Mouse (Mus musculus): ENCODE data around the gene Olfr519.

Gene Olfr519

DNA sequence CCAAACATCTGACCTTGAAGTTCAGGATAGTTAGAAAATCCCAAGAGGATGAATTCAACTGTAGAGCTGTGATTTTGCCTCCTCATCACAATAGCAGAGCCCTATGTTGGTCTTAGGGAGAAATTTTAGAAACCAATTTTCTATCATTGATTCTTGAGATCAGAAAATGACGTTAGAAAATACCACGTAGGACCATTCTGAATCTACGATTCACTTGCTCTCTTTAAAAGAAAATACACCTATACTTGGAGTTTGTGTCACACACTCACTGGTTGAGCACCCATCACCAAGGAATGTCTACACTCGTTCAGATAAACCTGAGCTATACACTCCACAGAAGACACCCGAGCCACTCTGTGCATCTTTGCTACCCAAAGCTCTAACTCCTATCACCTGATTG lies at the start of gene Olfr519:
Olfr519 (minus strand) TSS at position 101 of the 400 bp plus-strand sequence.
- DNase-seq (ENCODE audit: low spot score in 2 of 2): no peak

DNA sequence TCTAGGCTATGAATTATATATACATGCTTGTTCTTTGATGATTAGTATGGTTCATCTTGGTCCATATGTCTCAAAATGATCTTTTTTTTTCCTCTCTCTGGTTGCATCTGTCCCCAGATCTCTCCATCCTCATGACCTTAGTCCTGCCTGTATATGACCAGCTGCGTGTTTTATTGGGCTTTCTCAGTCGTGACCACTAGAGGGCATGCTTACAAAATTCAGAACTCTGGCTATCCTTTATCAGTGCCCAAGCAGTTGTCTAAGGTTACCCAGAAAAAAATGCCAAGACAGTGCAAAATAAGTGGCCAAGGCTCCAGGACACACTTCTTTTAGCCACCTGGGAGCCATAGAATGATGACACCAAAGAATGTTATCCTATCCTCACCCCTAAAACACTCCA lies 49.8 kb upstream of the Olfr519 start:
- peak in 1 of 2 experiments; percentile 49 for DNase-seq (ENCODE audit: low spot score in 2 of 2)

DNA sequence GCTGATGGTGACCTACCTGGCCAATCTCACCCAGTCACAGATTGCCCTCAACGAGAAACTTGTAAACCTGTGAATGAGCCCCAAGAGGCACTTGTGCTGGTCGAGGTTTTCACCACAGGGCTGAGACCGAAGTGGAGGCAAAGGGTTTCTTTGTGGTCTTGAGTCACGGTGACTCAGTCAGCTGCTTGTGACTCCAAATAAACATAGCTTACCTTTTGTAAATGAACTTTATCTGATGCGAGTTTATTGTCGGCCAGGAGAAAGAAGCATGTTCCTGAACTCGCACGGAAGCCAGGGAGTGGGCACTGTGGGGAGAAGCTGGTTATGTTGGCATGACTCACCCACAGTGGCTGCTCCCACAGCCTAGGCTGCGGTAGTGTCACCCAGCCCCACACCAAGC lies 47.2 kb upstream of the Olfr519 start:
- no peak for DNase-seq (ENCODE audit: low spot score in 2 of 2)

DNA sequence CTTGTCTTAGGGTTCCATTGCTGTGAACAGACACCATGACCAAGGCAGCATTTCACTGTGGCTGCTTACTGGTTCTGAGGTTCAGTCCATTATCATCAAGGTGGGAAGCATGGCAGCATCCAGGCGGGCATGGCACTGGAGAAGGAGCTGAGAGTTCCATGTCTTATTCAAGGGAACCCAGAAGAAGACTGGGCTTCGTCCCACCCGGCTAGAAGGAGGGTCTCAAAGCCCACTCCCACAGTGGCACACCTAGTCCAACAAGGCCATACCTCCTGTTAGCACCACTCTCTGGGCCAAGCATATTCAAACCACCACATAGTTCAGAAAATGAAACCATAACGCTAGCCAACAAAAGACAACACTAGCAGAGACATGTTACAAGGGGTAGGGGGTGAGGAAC lies 42.4 kb upstream of the Olfr519 start:
- DNase-seq (ENCODE audit: low spot score in 2 of 2): no peak

DNA sequence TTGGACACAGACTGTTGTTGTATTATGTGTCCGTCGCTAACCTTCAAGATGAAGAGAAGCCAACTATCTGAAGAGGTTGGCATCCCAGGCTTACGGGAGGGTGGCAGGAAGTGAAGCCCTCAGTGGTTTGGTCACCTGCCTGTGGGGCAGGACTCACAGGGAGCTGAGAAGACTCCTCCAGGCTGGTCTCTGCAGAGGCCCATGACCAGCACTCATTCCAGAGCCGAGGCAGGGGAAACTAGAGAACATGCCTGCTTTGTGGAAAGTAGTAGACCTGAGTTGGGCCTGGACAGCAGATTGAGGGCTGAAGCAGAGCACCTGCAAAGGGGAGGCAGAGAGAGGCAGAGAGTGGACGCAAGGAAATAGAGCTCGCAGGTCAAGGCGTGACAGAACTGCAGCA lies 41.2 kb upstream of the Olfr519 start:
- no peak for DNase-seq (ENCODE audit: low spot score in 2 of 2)

DNA sequence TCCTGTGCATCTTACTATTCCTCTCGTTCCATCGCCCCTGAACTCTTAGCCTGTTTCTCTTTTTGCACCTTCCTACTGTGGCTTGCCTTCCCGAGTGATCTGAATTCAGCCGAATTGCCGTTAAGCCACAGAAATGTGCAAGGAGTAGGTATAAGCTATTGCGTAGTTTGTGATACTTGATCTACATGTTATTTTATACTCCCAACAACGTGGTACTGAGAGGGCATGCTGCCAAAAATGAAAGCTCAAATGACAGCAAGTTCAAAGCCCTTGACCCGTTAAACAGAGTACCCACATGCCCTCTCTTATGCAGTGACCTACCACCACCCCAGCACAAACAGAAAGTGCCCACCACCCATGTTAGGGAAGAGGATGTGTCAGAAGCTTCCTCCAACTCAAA lies 40.6 kb upstream of the Olfr519 start:
- no peak for DNase-seq (ENCODE audit: low spot score in 2 of 2)

DNA sequence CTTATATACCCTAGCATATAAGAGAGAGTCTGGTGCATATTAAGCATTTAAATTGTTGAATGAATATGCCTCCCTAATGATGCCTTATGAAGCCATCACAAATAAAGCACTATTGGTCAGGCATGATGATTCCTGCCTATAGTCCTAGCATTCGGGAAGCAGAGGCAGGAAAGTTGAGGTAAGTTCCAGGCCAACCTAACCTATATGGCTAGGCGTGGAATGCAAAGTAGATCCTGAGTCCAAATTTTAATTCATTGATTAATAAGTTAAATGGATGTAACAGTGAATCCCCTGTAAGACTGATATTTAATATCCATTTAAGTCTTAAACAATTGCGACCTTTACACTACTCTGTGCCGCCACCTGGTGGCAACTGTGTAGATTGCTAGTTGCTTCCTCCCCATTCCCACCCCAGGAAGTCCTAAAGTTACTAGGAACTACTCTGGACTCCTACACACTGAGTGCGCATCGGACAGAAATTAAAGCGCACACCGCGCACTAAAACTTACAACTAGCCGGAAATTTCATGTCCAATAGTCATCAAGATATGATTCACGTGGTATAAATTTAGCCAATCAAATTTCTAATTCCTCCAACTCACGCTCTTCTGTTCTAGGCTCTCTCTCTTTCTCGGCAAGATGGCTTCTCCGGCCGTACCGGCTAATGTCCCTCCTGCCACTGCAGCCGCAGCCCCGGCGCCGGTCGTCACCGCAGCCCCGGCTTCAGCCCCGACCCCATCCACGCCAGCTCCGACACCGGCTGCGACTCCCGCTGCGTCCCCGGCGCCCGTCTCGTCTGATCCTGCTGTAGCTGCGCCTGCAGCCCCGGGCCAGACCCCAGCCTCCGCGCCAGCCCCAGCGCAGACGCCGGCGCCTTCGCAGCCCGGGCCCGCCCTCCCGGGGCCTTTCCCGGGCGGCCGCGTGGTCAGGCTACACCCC lies 39.8 kb upstream of the Olfr519 start, which contains the start of gene Eif3f:
Eif3f (plus strand) TSS at position 624 of the 938 bp plus-strand sequence.
- peak; percentile 82 to 92 for DNase-seq (ENCODE audit: low spot score in 2 of 2)

DNA sequence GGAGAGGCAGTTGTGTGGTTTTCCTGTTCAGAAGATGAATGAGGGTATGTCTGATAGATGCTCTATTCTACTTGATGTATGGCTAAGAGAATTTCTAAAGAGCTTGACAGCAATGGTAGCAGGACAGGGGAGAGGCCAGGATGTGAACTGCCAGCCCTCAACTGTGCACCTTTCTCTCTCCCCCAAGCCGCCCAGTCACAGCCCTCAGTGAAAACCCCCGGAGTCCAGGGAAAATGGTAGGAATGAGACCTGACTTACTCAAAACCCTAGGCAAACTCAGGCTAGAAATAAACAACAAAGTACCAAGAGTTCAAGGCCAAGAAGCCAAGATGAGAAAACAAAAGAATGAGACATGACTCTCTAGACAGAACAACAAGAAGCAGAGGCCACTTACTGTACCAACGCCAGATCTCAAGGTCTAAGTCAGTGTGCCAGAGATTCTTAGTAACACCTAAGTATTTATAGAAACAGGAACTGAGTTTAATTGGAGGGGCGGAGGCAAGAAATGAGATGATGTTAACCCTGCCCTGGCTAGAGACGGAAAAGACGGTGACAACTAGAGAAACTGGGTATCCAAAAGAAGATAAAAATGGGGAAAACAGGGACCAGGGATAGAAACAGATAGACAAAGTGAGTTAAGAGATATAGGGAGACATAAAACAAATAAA lies 35.6 kb upstream of the Olfr519 start, which contains the start of gene Nlrp10:
Nlrp10 (minus strand) TSS at position 453 of the 668 bp plus-strand sequence.
- DNase-seq (ENCODE audit: low spot score in 2 of 2): no peak

DNA sequence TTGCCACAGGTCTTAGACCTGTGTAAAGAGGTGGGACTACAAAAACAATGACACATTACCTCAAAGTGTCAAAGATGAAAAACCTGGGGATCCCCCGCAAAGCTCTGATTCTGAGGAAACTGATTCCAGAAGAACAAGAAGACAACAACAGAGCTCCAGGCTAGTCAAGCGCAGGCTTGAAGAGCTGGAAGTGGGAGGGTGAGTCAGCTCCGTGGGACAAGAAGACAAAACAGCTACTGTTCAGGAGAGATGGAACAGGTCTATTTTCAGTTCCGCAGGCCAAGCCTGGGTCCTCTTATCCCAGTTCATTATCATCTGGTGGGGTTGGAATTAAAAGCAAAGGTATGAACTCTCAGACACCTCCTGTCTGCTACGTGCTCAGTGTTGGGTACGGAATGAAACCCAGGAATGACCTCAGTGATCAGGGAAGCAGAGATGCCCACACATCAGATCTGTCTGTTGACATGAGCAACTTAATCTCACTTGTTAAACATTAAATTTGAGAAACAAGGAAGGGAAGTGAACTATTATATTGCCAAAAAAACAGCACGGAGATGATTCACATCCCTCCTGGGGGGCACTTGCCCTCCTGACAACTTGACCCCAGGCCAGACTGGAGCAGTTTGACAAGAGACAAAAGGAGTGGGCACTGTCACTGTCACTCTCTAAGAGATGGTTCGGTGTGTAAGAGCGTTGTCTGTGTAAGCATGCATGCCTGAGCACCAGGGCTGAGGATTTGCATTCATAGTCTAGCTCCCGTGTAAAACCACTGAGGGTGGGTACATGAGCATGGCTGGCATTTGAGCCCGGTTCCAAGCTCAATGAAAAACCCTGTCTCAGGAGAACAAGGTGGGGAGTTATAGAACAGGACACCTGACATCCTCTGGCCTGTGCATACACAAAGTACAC lies 34.3 kb upstream of the Olfr519 start:
- DNase-seq (ENCODE audit: low spot score in 2 of 2): no peak

DNA sequence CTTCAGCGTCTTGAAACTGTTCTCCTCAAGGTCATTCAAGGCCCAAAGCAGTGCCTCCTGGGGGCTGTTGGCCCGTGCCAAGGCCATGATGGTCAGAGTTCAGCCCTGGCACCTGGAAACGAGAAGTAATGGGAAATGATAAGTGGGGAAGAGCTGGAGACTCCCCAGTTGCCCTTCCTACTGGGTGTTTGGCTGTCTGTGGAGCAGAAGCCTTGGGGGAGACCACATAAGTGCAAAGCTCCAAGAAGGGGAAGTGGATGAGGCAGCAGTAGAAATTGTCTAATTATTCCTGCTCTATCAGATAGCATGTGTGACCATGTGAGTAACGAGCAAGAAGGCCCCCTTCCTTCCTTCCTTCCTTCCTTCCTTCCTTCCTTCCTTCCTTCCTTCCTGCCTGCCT lies 32.8 kb upstream of the Olfr519 start:
- no peak for DNase-seq (ENCODE audit: low spot score in 2 of 2)

DNA sequence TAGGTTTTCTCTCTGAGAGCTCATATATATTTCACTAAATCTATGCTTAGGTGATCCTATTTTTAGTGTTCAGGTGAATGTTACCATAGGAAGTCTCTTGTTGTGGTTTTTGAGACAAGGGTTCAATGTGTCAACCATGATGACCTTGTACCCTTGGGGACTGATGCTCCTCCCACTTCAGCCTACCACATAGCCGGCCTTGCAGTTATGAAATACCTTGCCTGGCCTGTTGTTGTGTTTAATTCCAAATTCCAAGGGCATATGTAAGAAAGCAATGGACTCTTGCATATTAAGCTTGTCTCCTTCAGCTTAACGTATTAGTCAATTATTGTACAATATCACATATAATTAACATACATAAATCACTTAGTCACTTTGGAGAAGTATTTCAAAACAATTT lies 9.7 kb upstream of the Olfr519 start:
- no peak for DNase-seq (ENCODE audit: low spot score in 2 of 2)

DNA sequence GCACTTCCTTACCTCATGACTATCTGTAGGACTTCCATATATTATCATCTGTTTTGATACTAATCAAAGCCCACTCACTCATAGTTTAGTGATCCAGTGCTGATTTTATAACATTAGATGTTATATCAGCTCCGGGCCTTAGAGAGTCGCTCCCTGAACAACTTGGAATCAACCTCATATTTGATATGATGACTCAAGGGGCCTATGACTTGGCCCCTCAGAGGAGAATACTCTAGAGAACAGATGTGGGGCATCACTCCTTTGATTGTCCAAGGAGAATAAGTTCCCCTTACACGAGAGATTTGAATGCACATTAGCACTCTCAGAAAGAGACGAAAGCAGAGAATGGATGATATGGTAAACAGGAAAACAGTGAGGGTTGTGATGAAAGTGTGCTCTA lies 9.3 kb downstream of the Olfr519 start, which contains the start of gene Olfr518:
Olfr518 (minus strand) TSS at position 101 of the 400 bp plus-strand sequence.
- no peak for DNase-seq (ENCODE audit: low spot score in 2 of 2)

DNA sequence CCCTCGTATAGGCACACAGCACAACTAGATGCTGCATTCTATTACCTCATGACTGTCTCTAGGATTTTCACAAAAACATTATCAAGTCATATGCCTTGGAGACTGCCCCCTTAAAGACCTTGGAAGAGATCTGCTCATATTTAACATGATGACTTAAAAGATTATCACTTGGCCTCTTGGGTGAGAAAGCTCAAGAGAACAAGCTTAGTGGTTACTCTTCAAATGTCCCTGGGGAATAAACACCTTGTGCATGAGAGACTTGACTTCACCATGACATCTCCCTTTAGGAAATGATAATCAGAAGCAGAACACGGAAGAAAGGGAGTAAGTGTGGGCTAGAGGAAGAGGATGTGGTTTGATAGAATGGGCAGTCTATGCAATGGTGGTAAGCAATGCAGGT lies 21.9 kb downstream of the Olfr519 start, which contains the start of gene Olfr517:
Olfr517 (minus strand) TSS at position 101 of the 400 bp plus-strand sequence.
- DNase-seq (ENCODE audit: low spot score in 2 of 2): no peak

DNA sequence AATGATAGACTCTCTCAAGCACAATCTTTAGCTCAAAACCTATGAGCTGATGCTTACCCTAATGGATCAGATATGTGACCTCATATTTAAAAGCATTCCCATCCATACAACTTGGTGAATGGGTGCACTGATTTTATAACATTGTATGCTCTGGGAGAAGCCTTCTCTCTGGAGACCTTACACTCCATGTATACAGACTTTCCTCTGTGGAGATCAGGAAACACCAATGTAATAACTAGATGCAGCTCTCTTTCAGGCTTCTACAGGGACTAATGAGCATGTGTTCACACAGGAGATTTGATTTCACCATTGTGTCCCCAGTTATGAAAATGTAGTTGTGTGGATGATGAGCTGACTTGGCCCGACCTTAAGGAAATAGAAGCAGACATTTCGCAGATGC lies 43.8 kb downstream of the Olfr519 start, which contains the start of gene Olfr516:
Olfr516 (minus strand) TSS at position 101 of the 400 bp plus-strand sequence.
- no peak for DNase-seq (ENCODE audit: low spot score in 2 of 2)
